Mouse (Mus musculus) CH12.LX (cell line): Measurements from ENCODE around the gene Cnih3. TPM values are rescaled to one million over a fixed set of nuclear protein-coding genes. Genes with fewer than 3 reads are reported as not detected.

ENCODE experiments used
- DNase-seq: peaks from one replicate; pipeline ENCODE4 v3.0.0-alpha.2; 2013; ENCODE audit errors: extremely low read depth
- H3K27ac ChIP-seq: 2 replicates; pipeline ENCODE4 v1.5.1; 2012; ENCODE audit warnings: low read depth, mild to moderate bottlenecking, control low read depth, moderate library complexity; ENCODE audit not compliant: insufficient read depth
- H3K27me3 ChIP-seq: replicated peaks from 2 replicates; pipeline ENCODE3; 2012; ENCODE audit warnings: inconsistent platforms
- H3K36me3 ChIP-seq, 2 experiments: replicated peaks in 1 of 2; 2 replicates each; pipeline versions ENCODE3 to v1.6.1; 2012; ENCODE audit warnings: inconsistent platforms in 1 of 2, low read length in 1 of 2, mild to moderate bottlenecking in 1 of 2, mixed read lengths in 1 of 2, moderate library complexity in 1 of 2; ENCODE audit not compliant: control insufficient read depth in 1 of 2, insufficient read depth in 1 of 2
- H3K4me1 ChIP-seq, 2 experiments: 2 replicates each; pipeline ENCODE4 v1.6.1; 2012; ENCODE audit warnings: inconsistent platforms in 1 of 2, moderate library complexity in 1 of 2; ENCODE audit not compliant: insufficient read depth in 2 of 2, control insufficient read depth in 1 of 2
- H3K4me2 ChIP-seq: 2 replicates; pipeline ENCODE4 v1.6.1; 2012; ENCODE audit warnings: low read depth, mild to moderate bottlenecking, control low read depth; ENCODE audit not compliant: poor library complexity, insufficient read depth, severe bottlenecking
- H3K4me3 ChIP-seq, 3 experiments: fragments of 150-350 bp in 1 of 3; sonication (generic) in 1 of 3; replicated peaks in 1 of 3; 2 replicates each; pipeline versions ENCODE3 to v1.5.1; 2011 to 2012; ENCODE audit warnings: low read depth in 2 of 3, low read length in 2 of 3, mild to moderate bottlenecking in 2 of 3, moderate library complexity in 2 of 3, control low read depth in 1 of 3, improper control_type of control experiment in 1 of 3, inconsistent platforms in 1 of 3, mixed read lengths in 1 of 3; ENCODE audit not compliant: poor library complexity in 1 of 3
- H3K79me2 ChIP-seq: replicated peaks from 2 replicates; pipeline ENCODE4 v1.6.1; 2012; ENCODE audit warnings: mild to moderate bottlenecking, moderate library complexity; ENCODE audit not compliant: control insufficient read depth, poor library complexity, insufficient read depth, severe bottlenecking; ENCODE audit errors: extremely low read depth
- H3K9ac ChIP-seq: 2 replicates; pipeline ENCODE4 v1.6.1; 2012; ENCODE audit warnings: low read depth, mild to moderate bottlenecking, control low read depth, moderate library complexity; ENCODE audit not compliant: insufficient read depth
- H3K9me3 ChIP-seq: replicated peaks from 2 replicates; pipeline ENCODE3; 2012; ENCODE audit warnings: low read length, inconsistent platforms, mixed read lengths
- BHLHE40 ChIP-seq: IDR thresholded peaks from 2 replicates; pipeline ENCODE4 v1.6.1; 2011; ENCODE audit warnings: mild to moderate bottlenecking, low read depth, low read length, improper control_type of control experiment
- CHD1 ChIP-seq: IDR thresholded peaks from 2 replicates; pipeline ENCODE4 v1.6.1; 2012; ENCODE audit warnings: low read depth, low read length, improper control_type of control experiment, inconsistent platforms
- CHD2 ChIP-seq: IDR thresholded peaks from 2 replicates; pipeline ENCODE4 v1.6.1; 2011; ENCODE audit warnings: low read length, improper control_type of control experiment
- CTCF ChIP-seq, 2 experiments: IDR thresholded peaks in 1 of 2; conservative IDR thresholded peaks in 1 of 2; 2 replicates each; pipeline ENCODE4 v1.5.1; 2011 to 2012; ENCODE audit warnings: low read depth in 2 of 2, low read length in 2 of 2, improper control_type of control experiment in 1 of 2, inconsistent platforms in 1 of 2, mild to moderate bottlenecking in 1 of 2, moderate library complexity in 1 of 2
- ELF1 ChIP-seq: IDR thresholded peaks from 2 replicates; pipeline ENCODE4 v1.6.1; 2014; ENCODE audit warnings: low read depth, mild to moderate bottlenecking, inconsistent platforms, low read length, improper control_type of control experiment
- EP300 ChIP-seq: IDR thresholded peaks from 2 replicates; pipeline ENCODE4 v1.6.1; 2011; ENCODE audit warnings: low read length, improper control_type of control experiment
- ETS1 ChIP-seq: conservative IDR thresholded peaks from 2 replicates; pipeline ENCODE4 v1.6.1; 2012; ENCODE audit warnings: low read depth, mild to moderate bottlenecking, inconsistent platforms, low read length, improper control_type of control experiment, moderate library complexity
- IRF4 ChIP-seq: IDR thresholded peaks from 2 replicates; pipeline ENCODE4 v1.6.1; 2014; ENCODE audit warnings: low read depth, mild to moderate bottlenecking, inconsistent platforms, low read length, improper control_type of control experiment
- JUN ChIP-seq: IDR thresholded peaks from 2 replicates; pipeline ENCODE4 v1.6.1; 2011; ENCODE audit warnings: low read depth, mild to moderate bottlenecking, low read length, improper control_type of control experiment, moderate library complexity; ENCODE audit not compliant: insufficient read depth
- KAT2A ChIP-seq: IDR thresholded peaks from 2 replicates; pipeline ENCODE4 v1.6.1; 2012; ENCODE audit warnings: low read length, improper control_type of control experiment, inconsistent platforms; ENCODE audit not compliant: insufficient replicate concordance
- MAX ChIP-seq: IDR thresholded peaks from 2 replicates; pipeline ENCODE4 v1.6.1; 2011; ENCODE audit warnings: low read length, improper control_type of control experiment
- MAZ ChIP-seq: IDR thresholded peaks from 2 replicates; pipeline ENCODE4 v1.6.1; 2012; ENCODE audit warnings: low read depth, mild to moderate bottlenecking, inconsistent platforms, low read length, improper control_type of control experiment, moderate library complexity
- MEF2A ChIP-seq: IDR thresholded peaks from 2 replicates; pipeline ENCODE4 v1.6.1; 2014; ENCODE audit warnings: low read depth, mild to moderate bottlenecking, inconsistent platforms, low read length, improper control_type of control experiment, borderline replicate concordance
- MXI1 ChIP-seq: IDR thresholded peaks from 2 replicates; pipeline ENCODE4 v1.6.1; 2011; ENCODE audit warnings: mild to moderate bottlenecking, low read depth, low read length, improper control_type of control experiment
- MYC ChIP-seq: IDR thresholded peaks from 2 replicates; pipeline ENCODE4 v1.6.1; 2011; ENCODE audit warnings: low read depth, mild to moderate bottlenecking, improper control_type of control experiment, low read length
- NELFE ChIP-seq: IDR thresholded peaks from 2 replicates; pipeline ENCODE4 v1.6.1; 2011; ENCODE audit warnings: low read depth, low read length, improper control_type of control experiment
- NRF1 ChIP-seq: IDR thresholded peaks from 2 replicates; pipeline ENCODE4 v1.6.1; 2014; ENCODE audit warnings: low read depth, mild to moderate bottlenecking, inconsistent platforms, low read length, improper control_type of control experiment, moderate library complexity
- POLR2A ChIP-seq: IDR thresholded peaks from 2 replicates; pipeline ENCODE4 v1.6.1; 2011; ENCODE audit warnings: low read depth, mild to moderate bottlenecking, improper control_type of control experiment, low read length
- RAD21 ChIP-seq: IDR thresholded peaks from 2 replicates; pipeline ENCODE4 v1.6.1; 2011; ENCODE audit warnings: low read depth, mild to moderate bottlenecking, low read length, improper control_type of control experiment, moderate library complexity
- SIN3A ChIP-seq: IDR thresholded peaks from 2 replicates; pipeline ENCODE4 v1.6.1; 2012; ENCODE audit warnings: low read length, improper control_type of control experiment, inconsistent platforms
- SMC3 ChIP-seq: IDR thresholded peaks from 2 replicates; pipeline ENCODE4 v1.6.1; 2011; ENCODE audit warnings: low read depth, low read length, improper control_type of control experiment
- TBP ChIP-seq: conservative IDR thresholded peaks from 2 replicates; pipeline ENCODE4 v1.6.1; 2011; ENCODE audit warnings: low read depth, low read length, improper control_type of control experiment
- TCF12 ChIP-seq: IDR thresholded peaks from 2 replicates; pipeline ENCODE4 v1.6.1; 2014; ENCODE audit warnings: low read depth, mild to moderate bottlenecking, inconsistent platforms, low read length, improper control_type of control experiment
- UBTF ChIP-seq: IDR thresholded peaks from 2 replicates; pipeline ENCODE4 v1.6.1; 2012; ENCODE audit warnings: low read depth, mild to moderate bottlenecking, inconsistent platforms, low read length, improper control_type of control experiment, moderate library complexity
- ZC3H11A ChIP-seq: IDR thresholded peaks from 2 replicates; pipeline ENCODE4 v1.6.1; 2012; ENCODE audit warnings: low read depth, mild to moderate bottlenecking, inconsistent platforms, low read length, improper control_type of control experiment
- ZMIZ1 ChIP-seq: IDR thresholded peaks from 2 replicates; pipeline ENCODE4 v1.6.1; 2012; ENCODE audit warnings: low read depth, mild to moderate bottlenecking, inconsistent platforms, low read length, improper control_type of control experiment
- dilution Hi-C: fragments of 300-500 bp; cut with MboI; formaldehyde crosslinking; loops from 2 replicates; pipeline ENCODE4 v1.14.3; 2020; ENCODE audit warnings: low sequenced_read_pairs; ENCODE audit not compliant: extremely low pct_unique_long_range_greater_than_20kb, extremely low pct_ligation_motif_present
- in situ Hi-C: fragments of 300-500 bp; cut with MboI; formaldehyde crosslinking; loops from 3 replicates; pipeline ENCODE4 v1.14.3; 2019; ENCODE audit warnings: low sequenced_read_pairs, low pct_ligation_motif_present, low pct_unique_long_range_greater_than_20kb, mixed read lengths
- polyA plus RNA-seq: library from polyadenylated mRNA; unstranded; fragments of >175 nt; gene quantifications from 2 replicates; pipeline ENCODE4 v1.2.1, GENCODE M21; 2012; ENCODE audit warnings: low read depth; ENCODE audit not compliant: insufficient read length
- total RNA-seq, 2 experiments: library from RNA; depleted of rRNA; stranded (reverse); fragments of 300-350 nt in 1 of 2; fragments of >200 nt in 1 of 2; gene quantifications; 2 replicates each; pipeline ENCODE4 v1.2.3; 2012 to 2014

Cnih3 gene
- total and polyA plus RNA-seq, 3 experiments = not detected

- in situ Hi-C loops (no loop called here), dilution Hi-C loops (no loop called here)
- no peak for DNase-seq
- H3K27me3 ChIP-seq = no peaks in the 10 kb centered on the region
- TF ChIP-seq NRF1 = no peak
- TF ChIP-seq UBTF = no peak
- no peak for TF ChIP-seq TCF12
- no peak for TF ChIP-seq SIN3A
- TF ChIP-seq ZMIZ1 = no peak
- TF ChIP-seq MAX = no peak
- TF ChIP-seq, all 38 proteins: peak for 0
- Histone ChIP-seq H3K9ac (no peak overlapping the region), H3K4me3 (no peak overlapping the region), H3K79me2 (no peaks in the 10 kb centered on the region), H3K4me1 (peaks cover 6 to 38% of the 10 kb centered on the region in 2 experiments), H3K4me2 (no peak overlapping the region), H3K27ac (no peak overlapping the region), H3K36me3 (no peaks in the 10 kb centered on the region), H3K9me3 (peaks cover 5% of the 10 kb centered on the region)
Measured at GRCm38 (mm10) chr1:181462051-181462905, 109.8 kb downstream of the Cnih3 start.

- H3K9me3 ChIP-seq = peaks cover 5% of the 10 kb centered on the region
- no peak overlapping the region for H3K27ac ChIP-seq
- no peak overlapping the region for H3K9ac ChIP-seq
- H3K79me2 ChIP-seq = no peaks in the 10 kb centered on the region
- H3K27me3 ChIP-seq = no peaks in the 10 kb centered on the region
- dilution Hi-C loops (no loop called here), in situ Hi-C loops (no loop called here)
- H3K4me2 ChIP-seq = no peak overlapping the region
- no peak for TF ChIP-seq EP300
- no peak for TF ChIP-seq CHD2
- TF ChIP-seq POLR2A = no peak
- no peak for TF ChIP-seq CHD1
- TF ChIP-seq SIN3A = no peak
- no peak for TF ChIP-seq MXI1
- H3K36me3 ChIP-seq = no peaks in the 10 kb centered on the region
- H3K4me1 ChIP-seq = peaks cover 6 to 38% of the 10 kb centered on the region in 2 experiments
- no peak overlapping the region for H3K4me3 ChIP-seq
- DNase-seq = no peak
Measured at GRCm38 (mm10) chr1:181462906-181463179, 110.4 kb downstream of the Cnih3 start.

- dilution Hi-C loops = no loop called here
Measured at GRCm38 (mm10) chr1:181465027-181465426, 112.6 kb downstream of the Cnih3 start.

More at GRCm38 (mm10) chr1:181465027-181465426, 112.6 kb downstream of the Cnih3 start:
- Histone ChIP-seq H3K4me2 (no peak overlapping the region), H3K36me3 (no peaks in the 10 kb centered on the region), H3K4me1 (peaks cover 0 to 24% of the 10 kb centered on the region in 2 experiments; a peak in 2 of 4 replicates), H3K4me3 (no peak overlapping the region), H3K9ac (no peak overlapping the region), H3K79me2 (no peaks in the 10 kb centered on the region), H3K9me3 (no peaks in the 10 kb centered on the region), H3K27me3 (no peaks in the 10 kb centered on the region), H3K27ac (no peak overlapping the region)
- DNase-seq = peak; percentile 48
- in situ Hi-C loops = no loop called here
- no peak for TF ChIP-seq IRF4
- TF ChIP-seq ZC3H11A = no peak
- no peak for TF ChIP-seq JUN
- TF ChIP-seq CTCF (conservative IDR thresholded peaks at IDR 0.05 in 1 of 2, IDR thresholded peaks at IDR 0.05 in 1 of 2; ENCODE audit: low read depth in 2 of 2, low read length in 2 of 2) = peak; percentile 63 to 78
- TF ChIP-seq MEF2A = no peak
- no peak for TF ChIP-seq NRF1
- peak; percentile 59 for TF ChIP-seq RAD21
- TF ChIP-seq NELFE = no peak
- no peak for TF ChIP-seq ELF1
- TF ChIP-seq CHD1 = no peak
- no peak for TF ChIP-seq KAT2A
- no peak for TF ChIP-seq TBP
- no peak for TF ChIP-seq EP300
- no peak for TF ChIP-seq MYC
- TF ChIP-seq ETS1 = no peak
- TF ChIP-seq BHLHE40 = no peak
- no peak for TF ChIP-seq MAZ
- no peak for TF ChIP-seq POLR2A
- no peak for TF ChIP-seq ZMIZ1
- TF ChIP-seq SIN3A = no peak
- peak; percentile 82 for TF ChIP-seq SMC3
